Mouse (Mus musculus) forebrain, postnatal 0 days (tissue): ENCODE measurements at regions not wholly inside any gene's neighbourhood (a gene's known extent, or its start where the extent isn't known, plus 50 kb on each side); places are given as distances from the start of the nearest gene placed in this dataset.

Experiments used
- ATAC-seq: fragments of 200-750 bp; cut with Nextera tagmentation; 2 replicates; pipeline ENCODE4 v1.8.0; 2017; ENCODE audit warnings: mild to moderate bottlenecking, moderate library complexity
- DNase-seq: peaks from one replicate; pipeline ENCODE4 v3.0.0-alpha.2; 2015
- H3K27ac ChIP-seq: fragments of 300-500 bp; sonication (generic); 2 replicates; pipeline ENCODE4 v1.5.1; 2014; ENCODE audit warnings: low read depth, mild to moderate bottlenecking, antibody characterized with exemption, low read length, moderate library complexity, mixed read lengths
- H3K27me3 ChIP-seq: fragments of 300-500 bp; sonication (generic); 2 replicates; pipeline ENCODE4 v1.6.1; 2014; ENCODE audit warnings: mild to moderate bottlenecking, low read length, mixed read lengths; ENCODE audit not compliant: insufficient read depth
- H3K36me3 ChIP-seq: fragments of 300-500 bp; sonication (generic); 2 replicates; pipeline ENCODE4 v1.6.1; 2014; ENCODE audit warnings: mild to moderate bottlenecking, moderate library complexity; ENCODE audit not compliant: insufficient read depth
- H3K4me1 ChIP-seq: fragments of 300-500 bp; sonication (generic); 2 replicates; pipeline ENCODE4 v1.6.1; 2014; ENCODE audit warnings: antibody characterized with exemption; ENCODE audit not compliant: insufficient read depth
- H3K4me2 ChIP-seq: fragments of 300-500 bp; sonication (generic); 2 replicates; pipeline ENCODE4 v1.6.1; 2014; ENCODE audit warnings: low read depth, mild to moderate bottlenecking, moderate library complexity
- H3K4me3 ChIP-seq: fragments of 300-500 bp; sonication (generic); 2 replicates; pipeline ENCODE4 v1.5.1; 2014; ENCODE audit warnings: low read depth, low read length, mixed read lengths
- H3K9ac ChIP-seq: fragments of 300-500 bp; sonication (generic); 2 replicates; pipeline ENCODE4 v1.6.1; 2014; ENCODE audit warnings: mild to moderate bottlenecking
- H3K9me3 ChIP-seq: fragments of 300-500 bp; sonication (generic); 2 replicates; pipeline ENCODE4 v1.6.1; 2016; ENCODE audit warnings: low read length
- CTCF ChIP-seq: sonication (generic); IDR thresholded peaks from 2 replicates; pipeline ENCODE4 v1.5.1; 2016; ENCODE audit warnings: antibody characterized with exemption, control low read depth, low read depth
- WGBS: fragments of 180-500 bp; shearing (Covaris S2); extraction: QIAGEN DNeasy Blood & Tissue Kit; methylation state at CpG from one replicate; pipeline ENCODE4 v1.1.7; 2014; 5-methylcytosine and 5-hydroxymethylcytosine counted together

- Histone ChIP-seq H3K36me3 (no peaks in the 10 kb centered on the region), H3K4me1 (no peaks in the 10 kb centered on the region), H3K4me3 (no peak overlapping the region), H3K27me3 (no peaks in the 10 kb centered on the region), H3K9me3 (no peaks in the 10 kb centered on the region), H3K4me2 (no peak overlapping the region), H3K9ac (no peak overlapping the region), H3K27ac (no peak overlapping the region)
- TF ChIP-seq CTCF: no peak
- no peak for ATAC-seq
- 94% methylated on average over 2 of the region's 2 CpGs for WGBS
- DNase-seq: no peak
These were observed 86.0 kb upstream of the Ppargc1a start for GRCm38 (mm10) chr5:51653507-51653906.

GRCm38 (mm10) chr5:51624400-51624799 is 56.9 kb upstream of the Ppargc1a start:
- H3K9me3 ChIP-seq: no peaks in the 10 kb centered on the region
- no peak overlapping the region for H3K27ac ChIP-seq
- H3K36me3 ChIP-seq: no peaks in the 10 kb centered on the region
- no peak for TF ChIP-seq CTCF
- no peak overlapping the region for H3K4me3 ChIP-seq
- 65% methylated on average over 5 of the region's 5 CpGs for WGBS
- H3K9ac ChIP-seq: no peak overlapping the region
- H3K27me3 ChIP-seq: no peaks in the 10 kb centered on the region
- DNase-seq (no peak), ATAC-seq (no peak)
- H3K4me2 ChIP-seq: no peak overlapping the region
- H3K4me1 ChIP-seq: no peaks in the 10 kb centered on the region
